Mouse (Mus musculus) left cerebral cortex, adult 11 months (tissue): ENCODE data around the gene Ip6k1.

Experiments used
- DNase-seq: peaks from one replicate; pipeline ENCODE4 v3.0.0; 2022; ENCODE audit warnings: low spot score

Ip6k1 gene

GRCm38 (mm10) chr9:108058291-108058690 is 56.0 kb downstream of the Ip6k1 start:
- DNase-seq = no peak

- no peak for DNase-seq
Measured at GRCm38 (mm10) chr9:108062142-108062541, 59.8 kb downstream of the Ip6k1 start.

DNA sequence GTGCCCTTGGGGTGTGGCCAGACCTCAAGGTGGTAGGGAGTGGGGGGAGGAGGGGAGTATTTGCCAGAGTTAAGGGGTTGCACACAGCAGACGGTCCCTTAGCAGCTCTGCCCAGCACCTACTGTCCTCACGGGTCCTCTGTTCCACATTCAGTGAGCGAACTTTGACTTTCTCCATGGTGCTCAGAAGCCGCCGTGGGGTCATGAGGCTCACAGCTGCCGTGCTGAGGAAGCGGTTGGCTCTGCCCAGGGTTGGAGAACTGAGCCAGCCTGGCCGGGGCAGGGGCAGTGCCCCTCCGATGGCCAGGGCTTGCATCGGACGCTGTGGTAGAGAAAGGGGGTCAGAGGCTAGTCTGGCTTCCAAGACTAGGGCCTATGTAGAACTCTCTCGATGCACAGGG is 61.1 kb downstream of the Ip6k1 start:
- DNase-seq = no peak

- no peak for DNase-seq
Measured at GRCm38 (mm10) chr9:108065491-108066011, 63.2 kb downstream of the Ip6k1 start.

DNA sequence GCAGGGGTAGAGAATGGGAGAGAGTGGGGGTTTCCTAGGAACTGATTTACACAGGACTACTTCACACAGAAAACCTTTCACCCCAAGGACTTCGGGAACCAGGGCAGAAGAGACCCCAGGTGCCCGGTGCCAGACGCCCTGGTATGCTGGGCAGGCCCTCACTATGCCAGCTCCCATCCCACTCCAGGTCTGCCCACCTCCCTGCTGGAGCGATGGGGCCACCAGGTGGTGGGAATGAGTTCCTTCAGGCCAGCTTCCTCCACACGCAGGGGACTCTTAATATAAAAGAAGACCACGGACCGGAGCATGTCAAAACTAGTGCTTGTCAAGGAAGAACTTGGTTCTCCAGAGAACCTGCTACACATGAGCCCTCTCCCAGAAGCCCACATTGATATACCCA is 64.9 kb downstream of the Ip6k1 start:
- no peak for DNase-seq

- DNase-seq = peak; percentile 61
Measured at GRCm38 (mm10) chr9:108067900-108068299, 65.6 kb downstream of the Ip6k1 start.

DNA sequence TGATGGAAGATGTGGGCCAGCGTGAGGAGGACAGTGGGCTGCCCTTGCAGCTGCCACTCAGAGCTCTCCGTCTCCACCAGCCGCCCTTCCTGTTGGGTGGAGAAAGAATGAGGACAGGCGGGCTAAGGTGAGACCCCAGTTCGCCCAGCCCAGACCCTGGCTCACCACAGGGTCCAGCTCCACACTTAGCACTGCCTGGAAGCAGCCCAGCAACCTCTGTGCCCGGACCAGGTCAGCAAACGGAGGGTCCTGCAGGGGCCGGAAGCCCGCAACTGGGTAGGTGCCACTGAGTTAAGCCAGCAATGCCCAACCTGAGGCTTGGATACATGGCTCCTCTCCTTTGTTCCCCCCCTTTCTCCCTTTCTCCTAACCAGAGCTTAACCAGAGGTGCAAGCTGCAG is 66.7 kb downstream of the Ip6k1 start:
- no peak for DNase-seq

DNA sequence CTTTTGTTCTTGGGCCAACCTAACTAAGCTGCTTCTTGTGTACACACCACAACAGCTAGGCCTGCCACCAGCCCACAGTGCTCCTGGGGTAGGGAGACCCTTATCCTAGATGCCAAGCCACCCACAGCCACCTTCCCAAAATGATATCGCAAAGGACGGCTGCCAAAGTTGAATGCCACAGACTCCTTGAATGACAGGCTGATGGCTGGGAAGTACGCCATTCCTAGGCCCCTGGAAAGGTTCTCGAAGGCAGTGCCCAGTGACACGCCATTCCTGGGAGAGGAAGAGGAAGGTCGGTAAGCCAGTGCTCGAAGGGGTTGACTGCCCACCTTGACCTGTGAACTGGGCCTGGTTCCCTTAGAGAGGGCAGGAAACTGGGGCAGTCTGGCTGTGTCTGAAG is 67.2 kb downstream of the Ip6k1 start:
- no peak for DNase-seq

DNA sequence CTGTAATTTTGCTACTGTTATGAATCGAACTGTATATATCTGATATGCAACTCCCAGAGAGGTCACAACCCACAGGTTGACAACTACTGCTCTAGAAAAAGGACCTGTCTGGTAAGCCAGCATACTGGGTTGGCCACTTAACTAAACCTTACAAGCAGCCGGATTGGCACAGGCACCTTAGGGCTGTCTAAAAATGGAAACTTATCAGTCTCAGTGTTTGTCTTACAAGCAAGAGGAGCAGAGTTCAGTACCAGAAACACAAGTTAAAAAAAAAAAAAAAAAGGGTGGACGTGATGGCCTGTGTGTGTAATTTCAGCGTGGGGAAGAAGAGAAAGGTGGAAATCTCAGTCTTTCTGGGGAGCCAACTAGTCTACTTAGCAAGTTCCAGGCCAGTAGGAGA is 69.5 kb downstream of the Ip6k1 start:
- no peak for DNase-seq

GRCm38 (mm10) chr9:108072481-108072924 is 70.2 kb downstream of the Ip6k1 start:
- DNase-seq = no peak

DNA sequence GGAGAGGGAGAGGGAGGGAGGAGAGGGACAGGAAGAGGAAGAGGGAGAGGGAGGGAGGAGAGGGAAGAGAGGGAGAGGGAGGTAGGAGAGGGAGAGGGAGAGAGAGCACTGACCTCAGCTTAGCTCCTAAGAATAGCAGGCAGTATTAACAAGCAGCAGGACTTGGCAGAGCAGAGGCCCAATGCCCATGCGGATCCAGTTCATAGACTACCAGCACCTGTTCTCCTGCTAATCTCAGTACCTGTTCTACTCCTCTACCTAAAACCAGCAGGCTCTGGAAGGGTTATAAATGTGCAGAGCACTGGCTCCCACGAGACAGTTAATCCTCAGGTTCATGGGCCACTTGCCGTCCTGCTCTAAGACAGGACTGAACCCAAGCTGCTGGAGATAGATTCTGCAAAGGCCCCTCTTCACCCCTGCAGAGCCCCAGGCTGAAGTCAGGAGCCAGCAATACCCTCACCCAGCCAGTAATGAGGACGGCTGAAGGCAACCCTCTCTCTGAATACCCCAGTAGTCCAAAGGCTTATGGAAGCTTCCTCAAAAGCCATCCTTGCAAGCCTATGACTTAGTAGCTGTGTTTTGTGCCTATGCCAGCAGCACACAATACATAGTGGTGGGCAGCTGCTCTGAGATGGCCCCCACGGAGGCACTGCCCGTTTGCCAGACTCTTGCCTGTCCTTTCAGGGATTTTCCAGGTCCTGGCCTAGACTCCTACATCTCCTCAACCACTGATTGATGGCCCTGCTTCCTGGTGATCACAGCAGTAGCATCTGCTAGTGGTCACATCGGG is 71.0 kb downstream of the Ip6k1 start:
- no peak for DNase-seq

DNA sequence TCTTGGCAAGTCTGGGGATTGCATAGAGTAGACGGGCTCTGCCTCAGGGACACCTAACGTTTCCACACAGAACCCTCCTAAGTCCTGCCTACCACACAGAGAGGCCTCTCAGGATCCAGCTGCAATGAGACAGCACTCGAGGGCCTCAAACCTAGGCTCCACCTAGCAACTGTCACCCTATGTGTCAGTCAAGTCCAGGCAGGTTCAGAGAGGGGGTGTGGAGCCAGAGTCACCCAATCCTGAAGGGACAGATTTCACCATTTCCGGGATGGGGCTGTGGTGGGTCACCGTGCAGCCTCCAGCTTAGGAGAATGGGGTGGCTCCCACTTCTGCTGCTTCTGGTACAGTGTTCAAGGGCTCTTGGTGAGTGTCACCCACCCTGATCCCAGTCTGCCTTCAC is 77.9 kb downstream of the Ip6k1 start, which contains the start of gene Mst1:
Gene Mst1 (plus strand): TSS at position 269 of the 400 bp plus-strand sequence.
- no peak for DNase-seq

DNA sequence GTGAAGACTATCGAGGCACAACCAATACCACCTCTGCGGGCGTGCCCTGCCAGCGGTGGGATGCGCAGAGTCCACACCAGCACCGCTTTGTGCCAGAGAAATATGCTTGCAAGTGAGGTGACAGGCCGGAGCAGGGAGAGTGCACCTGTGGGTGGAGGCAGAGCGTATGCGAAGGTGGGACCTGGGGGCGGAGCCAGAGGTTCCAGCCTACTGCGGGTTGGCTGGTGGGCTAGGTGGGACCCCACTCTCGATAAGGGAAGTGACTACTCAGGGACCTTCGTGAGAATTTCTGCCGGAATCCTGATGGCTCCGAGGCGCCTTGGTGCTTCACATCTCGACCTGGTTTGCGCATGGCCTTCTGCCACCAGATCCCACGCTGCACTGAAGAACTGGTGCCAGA is 80.2 kb downstream of the Ip6k1 start:
- no peak for DNase-seq

DNA sequence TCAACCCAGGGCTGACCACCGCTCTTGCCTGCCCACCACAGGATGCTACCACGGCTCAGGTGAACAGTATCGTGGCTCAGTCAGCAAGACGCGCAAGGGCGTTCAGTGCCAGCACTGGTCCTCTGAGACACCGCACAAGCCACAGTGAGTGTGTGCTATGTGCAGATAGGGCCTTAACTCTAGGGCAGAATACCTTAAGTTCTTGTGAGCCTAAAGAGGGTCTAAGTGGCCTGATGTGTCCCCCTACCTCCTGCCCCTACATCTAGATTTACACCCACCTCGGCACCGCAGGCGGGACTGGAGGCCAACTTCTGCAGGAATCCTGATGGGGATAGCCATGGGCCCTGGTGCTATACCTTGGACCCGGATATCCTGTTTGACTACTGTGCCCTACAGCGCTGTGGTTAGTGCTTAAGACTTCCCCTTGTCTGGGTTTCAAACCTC is 80.7 kb downstream of the Ip6k1 start, which contains the start of gene Rnf123:
Gene Rnf123 (minus strand): TSS at position 359 of the 444 bp plus-strand sequence.
- DNase-seq = no peak

- no peak for DNase-seq
Measured at GRCm38 (mm10) chr9:108083561-108083960, 81.3 kb downstream of the Ip6k1 start.

GRCm38 (mm10) chr9:108085261-108085660 is 83.0 kb downstream of the Ip6k1 start:
- no peak for DNase-seq

GRCm38 (mm10) chr9:108090611-108091120 is 88.4 kb downstream of the Ip6k1 start:
- DNase-seq = no peak

DNA sequence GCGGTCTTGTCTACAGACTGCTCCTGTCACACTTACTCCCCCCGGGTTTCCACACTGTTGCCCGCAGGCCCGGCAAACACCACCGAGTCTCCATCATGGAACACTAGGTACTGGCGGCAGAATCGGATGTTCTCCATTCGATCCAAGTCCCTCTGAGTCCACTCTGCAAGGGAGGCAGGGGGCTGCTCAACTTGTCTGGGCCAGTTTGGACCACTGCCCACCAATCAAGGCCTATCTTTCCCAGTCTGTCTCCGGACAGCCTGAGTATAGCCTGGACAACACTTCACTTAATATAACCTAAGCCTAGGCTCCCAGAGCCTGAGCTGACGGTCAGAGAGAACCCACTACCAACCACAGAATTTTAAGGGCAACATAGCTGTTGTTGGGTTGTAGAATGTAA is 91.3 kb downstream of the Ip6k1 start:
- DNase-seq = no peak

GRCm38 (mm10) chr9:108094184-108094941 is 92.1 kb downstream of the Ip6k1 start, which contains the start of gene Apeh:
TSS of gene Apeh (minus strand) at chr9:108094606.
- DNase-seq = peak; percentile 77

DNA sequence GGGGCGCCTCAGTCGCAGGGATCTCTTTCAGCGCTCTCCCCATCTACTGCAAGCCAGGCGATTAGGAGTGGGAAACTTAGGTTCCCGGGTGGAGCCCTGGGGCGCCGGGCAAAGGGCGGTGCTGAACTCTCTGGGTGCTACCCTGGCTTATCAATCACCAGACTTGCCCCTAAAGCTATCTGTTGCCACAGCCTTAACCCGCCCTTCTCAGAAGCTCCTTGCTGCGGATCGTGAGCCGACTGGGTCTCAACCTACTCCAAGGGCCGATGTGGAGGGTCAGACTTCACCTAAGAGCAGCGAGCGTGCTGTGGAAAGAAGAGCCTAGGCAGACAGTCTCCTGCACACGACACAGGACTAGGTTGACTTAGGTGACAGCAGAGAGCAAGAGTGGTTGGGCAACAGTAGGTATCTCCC is 92.7 kb downstream of the Ip6k1 start:
- no peak for DNase-seq

DNA sequence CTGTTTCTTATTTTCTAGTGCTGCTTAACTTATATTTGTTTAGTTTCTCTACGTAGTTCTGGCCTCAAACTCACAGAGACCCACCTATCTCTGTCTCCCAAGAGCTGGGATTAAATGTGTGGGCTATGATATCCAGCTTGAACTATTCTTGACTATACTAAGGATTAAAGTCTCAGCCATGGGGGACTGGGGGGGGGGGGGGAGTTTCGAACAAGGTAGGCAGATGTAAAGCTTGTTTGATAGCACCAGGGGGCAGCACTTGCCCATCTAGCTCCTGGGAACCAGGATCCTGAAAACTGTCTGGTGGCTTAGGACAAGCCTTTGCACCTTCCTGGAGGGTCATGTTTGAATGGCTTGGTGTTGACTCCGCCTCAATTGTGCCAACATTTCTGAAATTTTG is 93.2 kb downstream of the Ip6k1 start:
- no peak for DNase-seq

GRCm38 (mm10) chr9:108095949-108096712 is 93.8 kb downstream of the Ip6k1 start:
- DNase-seq = no peak
